Mouse (Mus musculus) intestine, embryonic 15.5 days (tissue): Measurements from ENCODE around the gene Gpr34. TPM values are rescaled to one million over a fixed set of nuclear protein-coding genes. Genes with fewer than 3 reads are reported as not detected.

ENCODE experiments used
- ATAC-seq: fragments of 200-750 bp; cut with Nextera tagmentation; 2 replicates; pipeline ENCODE4 v1.8.0; 2017; ENCODE audit warnings: moderate TSS enrichment, moderate library complexity
- H3K27ac ChIP-seq: fragments of 300-500 bp; sonication (generic); 2 replicates; pipeline ENCODE4 v1.5.1; 2015; ENCODE audit warnings: mild to moderate bottlenecking, inconsistent platforms
- H3K27me3 ChIP-seq: fragments of 300-500 bp; sonication (generic); replicated peaks from 2 replicates; pipeline ENCODE4 v1.6.1; 2015; ENCODE audit warnings: inconsistent platforms
- H3K36me3 ChIP-seq: fragments of 300-500 bp; sonication (generic); 2 replicates; pipeline ENCODE4 v1.6.1; 2015; ENCODE audit warnings: inconsistent platforms
- H3K4me1 ChIP-seq: fragments of 300-500 bp; sonication (generic); replicated peaks from 2 replicates; pipeline ENCODE4 v1.6.1; 2015; ENCODE audit warnings: inconsistent platforms
- H3K4me2 ChIP-seq: fragments of 300-500 bp; sonication (generic); replicated peaks from 2 replicates; pipeline ENCODE4 v1.6.1; 2015; ENCODE audit warnings: mild to moderate bottlenecking, inconsistent platforms
- H3K4me3 ChIP-seq: fragments of 300-500 bp; sonication (generic); replicated peaks from 2 replicates; pipeline ENCODE4 v1.5.1; 2015; ENCODE audit warnings: inconsistent platforms
- H3K9ac ChIP-seq: fragments of 300-500 bp; sonication (generic); 2 replicates; pipeline ENCODE4 v1.6.1; 2015; ENCODE audit warnings: inconsistent platforms
- H3K9me3 ChIP-seq: fragments of 300-500 bp; sonication (generic); 2 replicates; pipeline ENCODE4 v1.6.1; 2016; ENCODE audit warnings: inconsistent platforms
- WGBS: fragments of 180-500 bp; shearing (Covaris S2); methylation state at CpG from one replicate; pipeline ENCODE4 v1.1.7; 2015; 5-methylcytosine and 5-hydroxymethylcytosine counted together
- polyA plus RNA-seq: library from polyadenylated mRNA; unstranded; fragments of >200 nt; fragmentation: Nextera tagmentation; extraction: Ambion mirVana; gene quantifications from 2 replicates; pipeline ENCODE4 v1.2.1, GENCODE M21; 2015

Gpr34 gene
- polyA plus RNA-seq, 1 experiment from 2014 or later, result 1.9 TPM

DNA sequence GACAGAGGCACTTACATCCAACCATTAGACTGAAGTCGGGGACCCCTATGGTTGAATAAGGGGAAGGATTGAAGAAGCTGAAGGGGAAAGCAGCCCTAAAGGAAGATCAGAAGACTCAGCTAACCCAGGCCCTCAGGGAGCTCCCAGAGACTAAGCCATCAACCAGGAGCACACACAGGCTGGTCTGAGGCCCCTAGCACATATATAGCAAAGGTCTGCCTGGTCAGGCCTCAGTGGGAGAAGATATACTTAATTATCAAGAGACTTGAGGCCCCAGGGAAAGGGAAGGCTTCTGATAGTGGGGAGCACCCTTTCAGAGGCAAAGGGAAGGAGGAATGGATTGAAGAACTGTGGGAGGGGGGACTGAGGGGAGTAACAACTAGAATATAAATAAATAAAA lies 54.7 kb downstream of the Gpr34 start:
- 70% methylated on average over 1 of the region's 1 CpGs for WGBS
- no peak for ATAC-seq
- no peak overlapping the region for H3K4me3 ChIP-seq

GRCm38 (mm10) chrX:13688356-13688755 lies 56.5 kb downstream of the Gpr34 start:
- H3K9ac ChIP-seq, result no peak overlapping the region
- no peaks in the 10 kb centered on the region for H3K36me3 ChIP-seq
- 76% methylated on average over 2 of the region's 2 CpGs for WGBS
- no peak overlapping the region for H3K4me2 ChIP-seq
- no peaks in the 10 kb centered on the region for H3K27me3 ChIP-seq
- H3K4me1 ChIP-seq, result no peaks in the 10 kb centered on the region
- ATAC-seq, result no peak
- H3K9me3 ChIP-seq, result no peaks in the 10 kb centered on the region
- H3K27ac ChIP-seq, result no peak overlapping the region
- no peak overlapping the region for H3K4me3 ChIP-seq

More for the DNA sequence above, 54.7 kb downstream of the Gpr34 start:
- Histone ChIP-seq H3K27me3 (no peaks in the 10 kb centered on the region), H3K9me3 (no peaks in the 10 kb centered on the region), H3K4me1 (no peaks in the 10 kb centered on the region), H3K27ac (no peak overlapping the region), H3K9ac (no peak overlapping the region), H3K4me2 (no peak overlapping the region), H3K36me3 (no peaks in the 10 kb centered on the region)

Other genes starting within 250 kb of the Gpr34 start
- 0.03 TPM in 1 of 2 replicates, not detected in the other for gene Nyx, start 166.0 kb upstream of the Gpr34 start, polyA plus RNA-seq
- 0.18 and 0.25 TPM in 2 replicates for gene Gpr82, start 29.3 kb downstream of the Gpr34 start, polyA plus RNA-seq
- 10.9 and 11.3 TPM in 2 replicates for gene Cask, start 219.3 kb downstream of the Gpr34 start, polyA plus RNA-seq